In genomic region chr7:112763513-112763912, GRCm38 (mm10) we compare ENCODE assay signal across 9 mouse cellular contexts.
DNase-seq lines count a peak whose midpoint lies in the region; ATAC-seq and TF ChIP-seq lines count a peak whose summit lies in the region.
"Had no signal": no experiment of that assay in that cellular context is flagged by ENCODE, and none has a peak within 500 bp of the region (broad histone marks: within the 10 kb centered on the region; RNA-seq: fewer than 3 reads in every experiment).

No protein-coding gene starts in this region.

- TF ChIP-seq EP300 in liver, postnatal 0 days (IDR thresholded peaks at IDR 0.05; ENCODE audit: low read depth) = no peak

- DNase-seq in liver, postnatal 0 days = peak; percentile 33
- no peak for DNase-seq in liver
- DNase-seq in cerebellum, adult 9-10 months = peak; percentile 54
- DNase-seq in heart, embryonic 10.5 days (ENCODE audit: low spot score) = no peak
- peak; percentile 59 to 76 for DNase-seq in kidney, postnatal 4 days
- DNase-seq in spleen, adult 12 weeks (ENCODE audit: low spot score) = no peak
- DNase-seq in right cerebral cortex, adult 2 months (ENCODE audit: low spot score in 2 of 2) = no peak

- no peak overlapping the region for H3K4me3 ChIP-seq in liver, postnatal 0 days (ENCODE audit: low read depth, low read length)
- H3K4me3 ChIP-seq in heart, embryonic 10.5 days = no peak overlapping the region
- H3K4me3 ChIP-seq: megakaryocyte, embryonic 14.5 days had no signal

- H3K4me1 ChIP-seq in liver, postnatal 0 days (ENCODE audit: insufficient read depth) = peaks cover 17% of the 10 kb centered on the region
- peaks cover 88% of the 10 kb centered on the region for H3K4me1 ChIP-seq in heart, embryonic 10.5 days

- H3K27ac ChIP-seq in liver, postnatal 0 days (ENCODE audit: low read depth) = no peak overlapping the region
- peak overlapping the region; percentile 67; the same call in 1 of the 2 replicates for H3K27ac ChIP-seq in heart, embryonic 10.5 days

- H3K27me3 ChIP-seq in liver, postnatal 0 days (ENCODE audit: insufficient read depth, low read length) = no peaks in the 10 kb centered on the region
- no peaks in the 10 kb centered on the region for H3K27me3 ChIP-seq in heart, embryonic 10.5 days (ENCODE audit: insufficient read depth, poor library complexity, severe bottlenecking)

- no peaks in the 10 kb centered on the region for H3K9me3 ChIP-seq in liver, postnatal 0 days (ENCODE audit: low read length)
- no peaks in the 10 kb centered on the region for H3K9me3 ChIP-seq in heart, embryonic 10.5 days
- H3K9me3 ChIP-seq: megakaryocyte, embryonic 14.5 days had no signal

- H3K4me2 ChIP-seq in liver, postnatal 0 days (ENCODE audit: low read depth, low read length) = no peak overlapping the region

- no peak for TF ChIP-seq CTCF in liver, postnatal 0 days (IDR thresholded peaks at IDR 0.05; ENCODE audit: low read depth)

- 49% methylated on average over 3 of the region's 3 CpGs for whole genome bisulfite sequencing in liver, postnatal 0 days (ENCODE audit: insufficient replicate concordance)
- WGBS in heart, embryonic 10.5 days = 62% methylated on average over 3 of the region's 3 CpGs

- no peak overlapping the region for H3K9ac ChIP-seq in liver, postnatal 0 days (replicated peaks)

- no peaks in the 10 kb centered on the region for H3K36me3 ChIP-seq in liver, postnatal 0 days (replicated peaks; ENCODE audit: insufficient read depth, low read length)
- peaks cover 6% of the 10 kb centered on the region; the same call in 1 of the 2 replicates for H3K36me3 ChIP-seq in heart, embryonic 10.5 days

- ATAC-seq in liver, postnatal 0 days = no peak
- no peak for ATAC-seq in frontal cortex, adult (ENCODE audit: low TSS enrichment)

Comparison
In these comparisons a context has a peak if more than half of its experiments do, and no peak if none do; other contexts are left out.
1. DNase-seq: peak in liver, postnatal 0 days (single experiment), cerebellum, adult 9-10 months (single experiment) and kidney, postnatal 4 days (2 of 2); none in liver (single experiment), heart, embryonic 10.5 days (single experiment), spleen, adult 12 weeks (single experiment) and right cerebral cortex, adult 2 months (0 of 2).